Mouse (Mus musculus): ENCODE measurements around the gene Abhd14a. TPM values are rescaled to one million over a fixed set of nuclear protein-coding genes. Genes with fewer than 3 reads are reported as not detected.

Gene Abhd14a
- 28.3 and 33.6 TPM in 2 replicates for polyA plus RNA-seq (2012)

DNA sequence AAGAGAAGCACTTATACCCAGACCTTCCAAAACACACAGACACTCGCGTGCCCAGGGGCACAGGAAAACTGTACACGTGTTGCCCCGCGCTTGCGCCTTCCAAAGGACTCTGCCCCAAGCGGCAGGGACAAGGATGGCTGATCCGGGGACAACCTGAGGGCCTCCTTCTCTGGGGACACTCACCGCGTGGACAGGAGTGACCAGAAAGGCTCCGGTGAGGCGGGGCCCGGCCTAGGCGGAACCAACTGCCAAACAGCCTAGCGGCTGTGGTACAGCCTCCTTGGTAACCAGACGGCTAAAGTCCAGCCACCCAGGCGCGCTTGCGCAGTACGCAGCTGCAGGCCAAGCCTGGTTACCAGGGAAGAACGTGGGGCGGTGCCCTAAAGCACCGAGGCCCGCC is at the start of gene Abhd14a, which contains the start of gene Abhd14b:
Gene Abhd14a, minus strand, starts transcription at position 331 of the 400 bp plus-strand sequence.
Gene Abhd14b, plus strand, starts transcription at position 112 of the 400 bp plus-strand sequence.

GRCm38 (mm10) chr9:106476924-106477484 is 29.5 kb upstream of the Abhd14a start, which contains the start of gene Parp3:
Parp3 (minus strand) TSS chr9:106476949.

DNA sequence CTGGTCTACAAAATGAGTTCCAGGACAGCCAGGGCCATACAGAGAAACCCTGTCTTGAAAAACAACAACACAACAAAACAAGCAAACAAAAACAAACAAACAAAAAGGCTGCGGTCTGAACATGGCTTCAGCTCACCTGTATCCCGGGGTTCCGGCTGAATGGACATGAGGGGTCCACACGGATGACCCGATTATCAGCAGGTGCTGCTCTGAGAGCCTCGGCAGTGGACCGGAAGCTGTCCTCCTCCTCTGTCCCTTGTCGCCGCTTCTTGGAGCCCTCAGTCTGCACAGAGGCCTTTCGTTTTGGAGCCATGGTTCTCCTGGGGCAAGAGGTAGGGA is 28.2 kb upstream of the Abhd14a start, which contains the start of gene Rrp9:
Gene Rrp9, plus strand, starts transcription at position 301 of the 339 bp plus-strand sequence.

GRCm38 (mm10) chr9:106465571-106466200 is 18.2 kb upstream of the Abhd14a start, which contains the start of gene Gpr62:
Gpr62 (minus strand) TSS chr9:106465938.

GRCm38 (mm10) chr9:106453271-106454070 is 6.0 kb upstream of the Abhd14a start, which contains the start of gene Pcbp4:
Pcbp4 (plus strand) TSS chr9:106453291.

GRCm38 (mm10) chr9:106429221-106430014 is 18.1 kb downstream of the Abhd14a start, which contains the start of gene Rpl29:
Rpl29 (plus strand) TSS chr9:106429454.

Other genes with a start within 250 kb of the Abhd14a start
- gene Ppm1m, start 247.9 kb downstream of the Abhd14a start, polyA plus RNA-seq (2012), result 31.4 and 38.3 TPM in 2 replicates
- gene Twf2, start 244.6 kb downstream of the Abhd14a start, polyA plus RNA-seq (2012), result 75.1 and 84.6 TPM in 2 replicates
- 1.5 and 2.0 TPM in 2 replicates for gene Tlr9, start 225.1 kb downstream of the Abhd14a start, polyA plus RNA-seq (2012)
- gene Alas1, start 199.0 kb downstream of the Abhd14a start, polyA plus RNA-seq (2012), result 95.2 and 189 TPM in 2 replicates
- 20.0 and 25.1 TPM in 2 replicates for gene Poc1a, start 166.6 kb downstream of the Abhd14a start, polyA plus RNA-seq (2012)
- gene Dusp7, start 79.0 kb downstream of the Abhd14a start, polyA plus RNA-seq (2012), result 21.3 and 26.6 TPM in 2 replicates
- gene Rpl29, start 18.2 kb downstream of the Abhd14a start, polyA plus RNA-seq (2012), result 6,531 and 6,611 TPM in 2 replicates
- 35.2 and 37.0 TPM in 2 replicates for gene Acy1, start 9.4 kb downstream of the Abhd14a start, polyA plus RNA-seq (2012)
- gene Abhd14b, start 219 bp downstream of the Abhd14a start, polyA plus RNA-seq (2012), result 11.1 and 14.0 TPM in 2 replicates
- 20.4 and 27.1 TPM in 2 replicates for gene Pcbp4, start 5.6 kb upstream of the Abhd14a start, polyA plus RNA-seq (2012)
- 0.21 TPM in 1 of 2 replicates, not detected in the other for gene Gpr62, start 18.3 kb upstream of the Abhd14a start, polyA plus RNA-seq (2012)
- gene Rrp9, start 28.3 kb upstream of the Abhd14a start, polyA plus RNA-seq (2012), result 206 and 244 TPM in 2 replicates
- gene Parp3, start 29.3 kb upstream of the Abhd14a start, polyA plus RNA-seq (2012), result 27.7 and 28.0 TPM in 2 replicates
- gene Iqcf1, start 52.3 kb upstream of the Abhd14a start, polyA plus RNA-seq (2012), result not detected in 2 replicates
- gene Iqcf5, start 66.9 kb upstream of the Abhd14a start, polyA plus RNA-seq (2012), result not detected in 2 replicates
- gene Iqcf3, start 114.0 kb upstream of the Abhd14a start, polyA plus RNA-seq (2012), result not detected in 2 replicates
- gene Iqcf4, start 123.3 kb upstream of the Abhd14a start, polyA plus RNA-seq (2012), result not detected in 2 replicates
- not detected in 2 replicates for gene Iqcf6, start 178.9 kb upstream of the Abhd14a start, polyA plus RNA-seq (2012)
- gene Grm2, start 208.4 kb upstream of the Abhd14a start, polyA plus RNA-seq (2012), result 0.05 TPM in 1 of 2 replicates, not detected in the other
- gene Tex264, start 238.2 kb upstream of the Abhd14a start, polyA plus RNA-seq (2012), result 64.6 and 74.3 TPM in 2 replicates